Mouse (Mus musculus): ENCODE measurements at regions not wholly inside any gene's neighbourhood (a gene's known extent, or its start where the extent isn't known, plus 50 kb on each side); places are given as distances from the start of the nearest gene placed in this dataset.

DNA sequence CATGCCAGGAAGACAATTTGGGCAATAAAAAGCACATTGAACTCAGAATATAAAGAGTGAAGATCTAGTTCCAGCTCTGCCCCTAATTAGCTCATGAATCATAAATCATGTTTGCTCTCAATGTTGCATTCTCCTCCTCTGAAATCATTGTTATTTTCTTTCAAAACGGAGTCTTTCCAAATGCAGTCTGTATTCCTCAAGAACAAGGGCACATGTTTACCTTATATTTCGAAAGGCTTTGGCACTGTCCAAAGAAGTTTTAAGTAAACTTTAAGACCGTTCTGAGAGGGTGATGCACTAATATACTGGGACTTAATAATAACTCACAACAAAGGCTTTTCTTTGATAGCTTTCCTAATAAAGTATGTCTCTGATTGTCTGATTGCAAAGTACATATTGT, 204.3 kb upstream of the Nampt start:
- no peak for TF ChIP-seq CTCF (IDR thresholded peaks at IDR 0.05)
- TF ChIP-seq EP300 (IDR thresholded peaks at IDR 0.05; ENCODE audit: insufficient read depth, low read depth, low read length): no peak

Data from heart, adult 2 months (tissue).